Mouse (Mus musculus) heart, postnatal 0 days (tissue): ENCODE measurements around the gene Susd3.

Experiments
- CTCF ChIP-seq: IDR thresholded peaks from 2 replicates; pipeline ENCODE4 v1.5.1; 2016; ENCODE audit warnings: antibody characterized with exemption, control low read depth, low read depth
- EP300 ChIP-seq: IDR thresholded peaks from 2 replicates; pipeline ENCODE4 v1.6.1; 2016; ENCODE audit warnings: antibody characterized with exemption, low read depth

- no peak for TF ChIP-seq CTCF
- TF ChIP-seq EP300, result no peak
Measured at GRCm38 (mm10) chr13:49237617-49238016, 10.9 kb downstream of the Susd3 start.
